Mouse (Mus musculus): ENCODE results near the gene Amdhd2. TPM values are rescaled to one million over a fixed set of nuclear protein-coding genes. Genes with fewer than 3 reads are reported as not detected.
A peak's percentile ranks its signal among the peaks of the same experiment; 100 is the strongest.

The Amdhd2 gene
- polyA plus RNA-seq, 1 experiment, result 57.6 TPM

DNA sequence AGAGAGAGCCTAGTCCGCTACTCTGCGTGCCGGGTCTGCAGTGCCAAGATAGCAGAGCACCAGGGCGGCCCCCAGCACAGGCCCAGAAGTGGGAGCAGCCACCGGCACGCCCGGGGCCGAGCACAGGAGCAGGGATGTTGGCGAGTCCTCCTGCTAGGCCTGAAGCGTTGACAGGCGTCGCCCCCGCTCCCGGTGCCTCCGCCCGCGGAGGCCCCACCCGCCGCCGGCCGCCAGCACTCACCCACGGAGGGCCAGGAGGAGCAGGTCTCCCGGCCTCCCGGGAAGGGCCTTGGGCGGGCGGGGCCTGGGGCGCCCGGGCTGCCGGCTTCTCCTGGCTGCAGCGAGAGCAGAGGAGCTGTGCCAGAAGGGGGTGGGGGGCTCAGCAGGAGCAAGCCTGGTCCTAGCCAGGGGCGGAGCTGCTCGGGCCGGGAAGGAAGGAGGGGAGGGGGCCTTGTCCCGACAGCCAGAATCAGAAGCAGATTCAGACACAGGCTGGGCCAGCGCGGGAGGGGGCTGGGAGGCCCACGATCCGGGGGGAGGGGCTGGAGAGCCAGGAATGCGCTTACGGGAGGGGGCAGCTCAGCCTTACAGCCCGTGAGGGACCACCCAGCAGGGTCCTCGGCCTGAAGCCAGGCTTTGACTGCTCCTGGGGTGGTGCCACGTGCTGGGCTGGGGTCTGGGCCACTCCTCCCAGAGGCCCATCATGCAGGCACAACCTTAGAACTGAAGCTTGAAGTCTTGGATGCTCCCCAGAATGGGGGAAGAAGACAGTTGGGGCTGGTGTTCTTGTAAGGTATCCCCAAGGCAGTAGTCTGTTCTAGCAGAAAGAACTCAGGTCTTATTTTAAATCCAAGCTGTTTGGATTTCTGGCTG is 45.7 kb upstream of the Amdhd2 start, which contains the start of gene Ntn3:
Gene Ntn3, minus strand, starts transcription at position 489 of the 873 bp plus-strand sequence.
- WGBS, result 13% methylated on average over 42 of the region's 43 CpGs
- Histone ChIP-seq H3K36me3 (ENCODE audit: control insufficient read depth, insufficient read depth, low read length) (no peaks in the 10 kb centered on the region), H3K4me3 (ENCODE audit: control insufficient read depth, insufficient read depth, low read length) (peak within 1 kb of the TSS; percentile 26), H3K27me3 (ENCODE audit: control insufficient read depth, insufficient read depth, low read length) (peaks cover 11% of the 10 kb centered on the region; the same call in 1 of the 2 replicates), H3K4me1 (replicated peaks; ENCODE audit: control insufficient read depth, insufficient read depth, low read length) (peaks cover 36% of the 10 kb centered on the region), H3K27ac (ENCODE audit: control insufficient read depth, insufficient read depth, low read length) (no peak within 1 kb of the TSS)
- no peak for DNase-seq
- TF ChIP-seq CTCF (IDR thresholded peaks at IDR 0.05; ENCODE audit: borderline replicate concordance, control insufficient read depth, extremely low read depth, insufficient read depth, low read length, poor library complexity) (no peak), POLR2A (IDR thresholded peaks at IDR 0.05; ENCODE audit: control insufficient read depth, extremely low read depth, insufficient read depth, low read length, poor library complexity) (no peak)

GRCm38 (mm10) chr17:24208641-24209042 is 45.1 kb upstream of the Amdhd2 start:
- H3K27ac ChIP-seq (ENCODE audit: control insufficient read depth, insufficient read depth, low read length), result no peak overlapping the region
- H3K4me1 ChIP-seq (replicated peaks; ENCODE audit: control insufficient read depth, insufficient read depth, low read length), result peaks cover 36% of the 10 kb centered on the region
- H3K27me3 ChIP-seq (ENCODE audit: control insufficient read depth, insufficient read depth, low read length), result peaks cover 11% of the 10 kb centered on the region; the same call in 1 of the 2 replicates
- no peaks in the 10 kb centered on the region for H3K36me3 ChIP-seq (ENCODE audit: control insufficient read depth, insufficient read depth, low read length)
- 26% methylated on average over 29 of the region's 29 CpGs for WGBS
- no peak for DNase-seq
- TF ChIP-seq POLR2A (IDR thresholded peaks at IDR 0.05; ENCODE audit: control insufficient read depth, extremely low read depth, insufficient read depth, low read length, poor library complexity) (no peak), CTCF (IDR thresholded peaks at IDR 0.05; ENCODE audit: borderline replicate concordance, control insufficient read depth, extremely low read depth, insufficient read depth, low read length, poor library complexity) (no peak)
- H3K4me3 ChIP-seq (ENCODE audit: control insufficient read depth, insufficient read depth, low read length), result peak overlapping the region; percentile 26

- 93% methylated on average over 34 of the region's 34 CpGs for WGBS
- Histone ChIP-seq H3K4me3 (ENCODE audit: control insufficient read depth, insufficient read depth, low read length) (no peak overlapping the region), H3K27me3 (ENCODE audit: control insufficient read depth, insufficient read depth, low read length) (peaks cover 11% of the 10 kb centered on the region; the same call in 1 of the 2 replicates), H3K4me1 (replicated peaks; ENCODE audit: control insufficient read depth, insufficient read depth, low read length) (peaks cover 36% of the 10 kb centered on the region), H3K27ac (ENCODE audit: control insufficient read depth, insufficient read depth, low read length) (no peak overlapping the region), H3K36me3 (ENCODE audit: control insufficient read depth, insufficient read depth, low read length) (no peaks in the 10 kb centered on the region)
- no peak for DNase-seq
- TF ChIP-seq POLR2A (IDR thresholded peaks at IDR 0.05; ENCODE audit: control insufficient read depth, extremely low read depth, insufficient read depth, low read length, poor library complexity) (no peak), CTCF (IDR thresholded peaks at IDR 0.05; ENCODE audit: borderline replicate concordance, control insufficient read depth, extremely low read depth, insufficient read depth, low read length, poor library complexity) (no peak)
Measured at GRCm38 (mm10) chr17:24207768-24208640, 44.4 kb upstream of the Amdhd2 start.

DNA sequence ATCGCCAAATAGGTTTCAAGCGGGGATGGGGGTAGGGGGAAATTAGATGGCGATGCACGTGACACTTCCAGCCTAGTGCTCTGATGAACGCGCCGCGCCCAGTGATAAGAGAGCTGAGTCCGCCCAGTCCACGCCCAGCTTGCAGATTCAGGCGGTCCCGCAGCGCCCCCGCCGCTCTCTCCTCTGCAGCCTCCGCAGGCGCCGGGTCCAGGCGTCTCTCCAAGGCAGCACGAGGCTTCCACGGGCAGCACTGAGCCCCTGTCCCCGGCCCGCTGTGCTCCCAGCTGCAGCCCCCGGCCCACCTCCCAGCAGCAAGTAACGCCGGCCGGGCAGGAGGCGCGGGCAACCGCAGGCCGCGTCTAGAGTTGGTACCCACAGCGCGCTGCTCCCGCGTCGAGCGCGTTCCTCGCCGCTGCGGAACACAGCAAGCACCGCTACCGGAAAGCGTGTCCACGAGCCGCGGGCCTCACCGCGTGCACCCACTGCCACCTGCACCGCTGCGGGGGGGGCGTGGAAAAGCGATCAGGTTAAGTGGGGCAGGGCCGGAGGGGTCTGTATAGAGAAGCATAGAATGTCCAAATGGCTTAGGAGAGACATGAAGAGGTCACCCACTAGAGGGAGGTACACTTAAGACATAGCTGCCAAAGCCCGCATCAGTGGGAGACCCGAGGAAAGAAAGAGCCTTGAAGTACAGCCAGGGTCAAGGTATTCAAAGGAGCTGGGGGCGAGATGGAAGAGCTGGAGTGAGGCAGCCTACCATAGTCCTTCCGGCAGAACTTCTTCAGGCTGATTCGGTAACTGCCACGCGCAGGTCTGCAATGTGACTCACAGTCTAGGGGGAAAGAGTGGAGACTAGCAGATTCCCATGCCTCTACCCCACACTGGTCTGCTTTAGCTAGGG is 43.1 kb upstream of the Amdhd2 start:
- H3K36me3 ChIP-seq (ENCODE audit: control insufficient read depth, insufficient read depth, low read length), result no peaks in the 10 kb centered on the region

GRCm38 (mm10) chr17:24205908-24206361 is 42.4 kb upstream of the Amdhd2 start:
- Histone ChIP-seq H3K4me3 (ENCODE audit: control insufficient read depth, insufficient read depth, low read length) (peak overlapping the region; percentile 81), H3K27ac (ENCODE audit: control insufficient read depth, insufficient read depth, low read length) (no peak overlapping the region), H3K4me1 (replicated peaks; ENCODE audit: control insufficient read depth, insufficient read depth, low read length) (peaks cover 27% of the 10 kb centered on the region), H3K36me3 (ENCODE audit: control insufficient read depth, insufficient read depth, low read length) (no peaks in the 10 kb centered on the region), H3K27me3 (ENCODE audit: control insufficient read depth, insufficient read depth, low read length) (peaks cover 11% of the 10 kb centered on the region; the same call in 1 of the 2 replicates)
- TF ChIP-seq POLR2A (IDR thresholded peaks at IDR 0.05; ENCODE audit: control insufficient read depth, extremely low read depth, insufficient read depth, low read length, poor library complexity) (no peak), CTCF (IDR thresholded peaks at IDR 0.05; ENCODE audit: borderline replicate concordance, control insufficient read depth, extremely low read depth, insufficient read depth, low read length, poor library complexity) (no peak)
- DNase-seq, result peak; percentile 32
- 9% methylated on average over 15 of the region's 15 CpGs for WGBS

More for the DNA sequence above, 43.1 kb upstream of the Amdhd2 start:
- no peak overlapping the region for H3K27ac ChIP-seq (ENCODE audit: control insufficient read depth, insufficient read depth, low read length)
- DNase-seq, result peak; percentile 27
- no peak for TF ChIP-seq CTCF (IDR thresholded peaks at IDR 0.05; ENCODE audit: borderline replicate concordance, control insufficient read depth, extremely low read depth, insufficient read depth, low read length, poor library complexity)
- H3K4me3 ChIP-seq (ENCODE audit: control insufficient read depth, insufficient read depth, low read length), result no peak overlapping the region; the same call in 1 of the 2 replicates
- peaks cover 11% of the 10 kb centered on the region; the same call in 1 of the 2 replicates for H3K27me3 ChIP-seq (ENCODE audit: control insufficient read depth, insufficient read depth, low read length)
- 6% methylated on average over 62 of the region's 62 CpGs for WGBS
- H3K4me1 ChIP-seq (replicated peaks; ENCODE audit: control insufficient read depth, insufficient read depth, low read length), result peaks cover 32% of the 10 kb centered on the region
